Mouse (Mus musculus) kidney, adult 2 months (tissue): ENCODE measurements around the gene Ccdc113. TPM values are rescaled to one million over a fixed set of nuclear protein-coding genes. Genes with fewer than 3 reads are reported as not detected.

Experiments
- DNase-seq: peaks from one replicate; pipeline ENCODE4 v3.0.0; 2021
- H3K27ac ChIP-seq: fragments of 200-500 bp; 2 replicates; pipeline ENCODE4 v1.5.1; 2012; ENCODE audit warnings: low read depth, low read length, control low read depth, inconsistent platforms; ENCODE audit not compliant: insufficient read depth
- H3K27me3 ChIP-seq: fragments of 200-500 bp; replicated peaks from 2 replicates; pipeline ENCODE4 v1.6.1; 2012; ENCODE audit warnings: mild to moderate bottlenecking, moderate library complexity, low read length, inconsistent platforms; ENCODE audit not compliant: control insufficient read depth, insufficient read depth
- H3K36me3 ChIP-seq: fragments of 200-500 bp; 2 replicates; pipeline ENCODE4 v1.6.1; 2012; ENCODE audit warnings: mild to moderate bottlenecking, moderate library complexity, low read length, inconsistent platforms; ENCODE audit not compliant: control insufficient read depth, insufficient read depth
- H3K4me1 ChIP-seq: fragments of 200-500 bp; 2 replicates; pipeline ENCODE4 v1.6.1; 2011; ENCODE audit warnings: low read length; ENCODE audit not compliant: control insufficient read depth, insufficient read depth
- H3K4me3 ChIP-seq: fragments of 200-500 bp; 2 replicates; pipeline ENCODE4 v1.5.1; 2011; ENCODE audit warnings: mild to moderate bottlenecking, low read depth, low read length, control low read depth; ENCODE audit not compliant: insufficient read depth
- CTCF ChIP-seq: fragments of 200-500 bp; conservative IDR thresholded peaks from 2 replicates; pipeline ENCODE4 v1.5.1; 2011; ENCODE audit warnings: low read depth, mild to moderate bottlenecking, control low read depth, low read length, moderate library complexity, mixed read lengths; ENCODE audit not compliant: insufficient read depth, insufficient read length
- POLR2A ChIP-seq: fragments of 200-500 bp; IDR thresholded peaks from one replicate; pipeline ENCODE4 v1.6.1; 2011; ENCODE audit warnings: low read depth, low read length, control low read depth
- WGBS: fragments of 180-500 bp; shearing (Covaris S2); methylation state at CpG from one replicate; pipeline ENCODE4 v1.1.7; 2018; 5-methylcytosine and 5-hydroxymethylcytosine counted together
- polyA plus RNA-seq: library from polyadenylated mRNA; depleted of rRNA; stranded (reverse); fragments of >200 nt; gene quantifications from 2 replicates; pipeline ENCODE4 v1.2.3, GENCODE M21; 2012; rRNA removed

Gene Ccdc113
- polyA plus RNA-seq = 0.13 TPM in 1 of 2 replicates, not detected in the other

DNA sequence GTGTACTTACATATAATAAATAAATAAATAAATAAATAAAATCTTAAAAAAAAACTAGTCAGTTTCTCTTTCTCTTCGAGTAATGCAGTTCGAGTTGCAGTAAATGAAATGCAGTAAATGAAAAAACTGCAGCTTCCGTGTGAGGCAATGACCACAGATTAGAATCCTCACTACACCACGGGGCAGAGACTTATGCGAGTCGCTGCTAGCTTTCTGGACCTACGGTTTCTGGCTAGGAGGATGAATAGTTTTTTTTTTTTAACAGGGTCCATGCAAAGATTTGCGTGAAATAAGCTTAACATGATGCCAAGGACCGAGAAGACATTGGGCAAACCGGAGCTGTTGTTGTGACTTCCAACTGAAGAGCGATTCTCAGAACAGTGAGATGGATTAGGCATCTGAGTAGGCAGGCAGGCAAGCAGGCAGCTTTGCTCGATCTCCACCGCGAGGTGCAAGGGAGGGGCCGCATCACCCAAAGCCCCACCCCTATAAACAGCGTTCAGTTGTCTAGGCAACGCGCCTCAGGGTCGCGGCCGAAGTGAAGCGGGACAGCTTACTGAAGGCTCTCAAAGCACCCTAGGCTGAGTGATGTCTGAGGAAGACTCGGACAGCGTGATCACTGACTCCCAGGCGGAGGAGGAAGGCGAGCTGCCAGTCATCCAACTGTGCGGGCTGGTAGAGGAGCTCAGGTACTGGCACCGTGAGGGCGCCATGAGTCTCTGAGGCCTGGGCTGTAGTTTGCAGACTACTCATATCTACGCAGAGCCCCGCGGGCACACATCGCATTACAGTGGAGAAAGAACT, at the start of gene Ccdc113:
Gene Ccdc113, plus strand, starts transcription at position 502 of the 804 bp plus-strand sequence.
- TF ChIP-seq CTCF (no peak), POLR2A (no peak)
- Histone ChIP-seq H3K27ac (no peak within 1 kb of the TSS), H3K4me1 (no peaks in the 10 kb centered on the region), H3K4me3 (peak within 1 kb of the TSS; percentile 47), H3K36me3 (no peaks in the 10 kb centered on the region), H3K27me3 (no peaks in the 10 kb centered on the region)
- 7% methylated on average over 33 of the region's 33 CpGs for WGBS
- peak; percentile 33 for DNase-seq

DNA sequence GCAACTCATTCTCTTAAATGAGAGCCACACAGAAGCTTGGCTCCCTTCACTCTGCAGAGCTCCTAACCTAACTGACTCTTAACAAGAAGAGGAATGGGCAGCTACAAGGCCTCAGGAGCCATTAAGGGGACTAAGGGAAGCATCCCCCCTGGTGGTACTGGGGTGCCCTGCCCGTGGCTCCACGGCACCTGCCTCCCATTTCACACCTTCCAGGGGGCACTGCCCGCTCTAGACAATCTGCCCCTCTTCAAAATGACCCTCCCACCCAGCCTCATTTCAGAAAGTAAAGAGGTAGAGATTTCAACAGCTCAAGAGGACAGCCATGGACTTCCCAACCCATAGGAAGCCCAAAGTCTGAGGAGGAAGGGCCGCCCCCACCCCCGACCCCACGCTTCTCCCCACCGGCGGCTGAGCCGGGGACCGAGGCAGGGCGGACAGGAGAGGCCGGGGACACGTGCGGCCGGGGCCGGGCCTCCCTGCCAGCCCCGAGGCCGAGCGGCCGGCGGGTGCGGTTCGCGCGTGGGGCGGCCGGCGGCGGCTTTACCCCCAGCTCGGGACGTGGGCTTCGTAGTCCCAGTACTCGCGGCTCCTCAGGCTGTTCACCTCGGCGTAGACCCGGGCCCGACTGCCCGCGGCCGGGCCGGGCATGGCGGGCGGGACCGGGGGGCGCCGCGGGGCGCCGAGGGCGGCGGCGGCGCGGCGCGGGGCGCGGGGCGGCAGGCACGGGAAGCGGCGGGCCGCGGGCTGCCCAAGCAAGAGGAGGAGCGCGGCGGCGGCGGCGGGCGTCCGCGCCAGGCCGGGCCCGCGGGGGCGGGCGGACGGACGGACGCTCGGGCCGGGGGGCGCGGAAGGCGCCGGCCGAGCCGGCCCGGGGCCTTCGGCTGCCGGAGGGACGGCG, 45.8 kb upstream of the Ccdc113 start:
- Histone ChIP-seq H3K4me1 (0 out of 2 replicates have a peak, but pooled peaks cover 4% of the 10 kb centered on the region), H3K36me3 (peaks cover under 1% of the 10 kb centered on the region; the same call in 1 of the 2 replicates), H3K27me3 (no peaks in the 10 kb centered on the region), H3K4me3 (peak overlapping the region; percentile 93), H3K27ac (no peak overlapping the region; the same call in 1 of the 2 replicates)
- no peak for TF ChIP-seq CTCF
- TF ChIP-seq POLR2A = no peak
- 7% methylated on average over 86 of the region's 95 CpGs for WGBS
- DNase-seq = peak; percentile 1

DNA sequence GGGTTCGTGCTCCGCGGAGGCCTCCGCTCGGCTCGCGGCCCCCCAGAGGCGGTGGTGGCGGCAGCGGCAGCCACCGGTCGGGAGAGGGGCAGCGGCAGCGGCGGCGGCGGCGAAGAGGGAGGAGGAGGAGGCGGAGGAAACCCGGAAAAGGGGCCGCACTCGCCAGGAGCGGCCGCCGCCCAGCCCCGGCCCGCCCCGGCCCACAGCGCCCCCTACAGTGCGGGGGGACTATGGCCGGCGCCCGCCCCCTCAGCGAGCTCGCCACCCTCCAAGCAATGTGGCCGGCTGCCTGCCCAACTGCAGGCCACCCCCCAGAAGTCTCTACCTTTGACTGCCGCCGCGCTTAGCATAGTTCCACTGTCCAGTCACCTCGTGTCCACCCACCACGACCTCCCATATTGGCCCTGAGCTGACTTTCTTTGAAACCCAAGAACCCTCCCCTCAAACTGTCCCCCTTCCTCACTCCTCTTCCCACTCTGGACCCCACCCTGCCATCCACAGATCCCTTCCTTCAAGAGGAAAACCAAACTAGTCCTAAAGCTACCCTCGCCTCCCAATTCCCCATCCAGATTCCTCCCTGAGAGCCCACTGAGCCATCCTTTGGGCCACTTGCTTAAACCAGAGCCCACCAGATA, 45.1 kb upstream of the Ccdc113 start:
- 2% methylated on average over 33 of the region's 42 CpGs for WGBS
- Histone ChIP-seq H3K4me3 (peak overlapping the region; percentile 93), H3K4me1 (0 out of 2 replicates have a peak, but pooled peaks cover 4% of the 10 kb centered on the region), H3K27ac (no peak overlapping the region; the same call in 1 of the 2 replicates), H3K27me3 (no peaks in the 10 kb centered on the region), H3K36me3 (no peaks in the 10 kb centered on the region)
- TF ChIP-seq CTCF = peak; percentile 50
- TF ChIP-seq POLR2A = no peak
- DNase-seq = peak; percentile 83

DNA sequence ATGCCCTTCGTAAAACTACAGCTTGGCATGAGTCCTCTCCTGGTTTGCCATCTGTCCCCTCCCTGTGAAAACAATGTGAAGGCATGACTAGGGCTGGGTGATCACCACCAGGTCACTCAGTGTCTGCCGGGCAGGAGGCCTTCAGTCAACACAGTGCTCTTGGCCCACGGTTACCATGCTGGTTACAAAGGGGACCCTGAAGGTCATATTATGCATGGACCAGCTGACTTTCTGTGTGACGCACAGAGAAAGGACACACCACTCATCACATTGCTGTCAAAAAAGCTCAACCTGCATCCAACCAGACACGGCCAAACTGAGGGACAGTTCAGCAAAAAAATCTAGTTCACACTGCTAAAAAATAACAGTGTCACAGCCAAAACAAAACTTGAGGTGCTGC, 43.9 kb upstream of the Ccdc113 start, which contains the start of gene Csnk2a2:
Gene Csnk2a2, minus strand, starts transcription at position 34 of the 400 bp plus-strand sequence.
- H3K36me3 ChIP-seq = no peaks in the 10 kb centered on the region
- H3K4me1 ChIP-seq = 0 out of 2 replicates have a peak, but pooled peaks cover 4% of the 10 kb centered on the region
- H3K27me3 ChIP-seq = no peaks in the 10 kb centered on the region
- peak within 1 kb of the TSS; percentile 93 for H3K4me3 ChIP-seq
- WGBS = 80% methylated on average over 5 of the region's 5 CpGs
- DNase-seq = no peak
- no peak within 1 kb of the TSS for H3K27ac ChIP-seq
- no peak for TF ChIP-seq CTCF
- no peak for TF ChIP-seq POLR2A

DNA sequence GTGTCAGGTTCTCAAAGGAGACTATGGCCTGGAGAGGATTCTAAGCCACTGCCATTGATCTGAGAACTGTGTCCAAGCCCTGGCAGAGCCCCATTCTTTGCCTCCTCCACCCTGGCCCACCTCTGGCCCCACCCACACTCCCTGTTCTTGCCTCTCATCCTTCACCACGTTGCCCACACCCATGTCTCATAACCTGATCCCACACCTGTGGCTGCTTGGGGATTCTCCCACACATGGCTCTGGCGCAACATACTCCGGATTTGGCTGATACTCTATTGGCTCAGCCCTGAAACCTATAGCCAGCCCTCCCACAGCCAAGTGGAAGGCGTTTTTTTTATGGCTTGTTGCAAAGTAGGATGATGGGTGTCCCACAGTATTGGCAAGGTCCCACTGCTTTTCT, 41.8 kb upstream of the Ccdc113 start:
- DNase-seq = no peak
- Histone ChIP-seq H3K36me3 (no peaks in the 10 kb centered on the region), H3K4me3 (no peak overlapping the region), H3K27me3 (no peaks in the 10 kb centered on the region), H3K4me1 (0 out of 2 replicates have a peak, but pooled peaks cover 4% of the 10 kb centered on the region), H3K27ac (no peak overlapping the region)
- TF ChIP-seq CTCF (no peak), POLR2A (no peak)
- WGBS = 45% methylated on average over 4 of the region's 4 CpGs

DNA sequence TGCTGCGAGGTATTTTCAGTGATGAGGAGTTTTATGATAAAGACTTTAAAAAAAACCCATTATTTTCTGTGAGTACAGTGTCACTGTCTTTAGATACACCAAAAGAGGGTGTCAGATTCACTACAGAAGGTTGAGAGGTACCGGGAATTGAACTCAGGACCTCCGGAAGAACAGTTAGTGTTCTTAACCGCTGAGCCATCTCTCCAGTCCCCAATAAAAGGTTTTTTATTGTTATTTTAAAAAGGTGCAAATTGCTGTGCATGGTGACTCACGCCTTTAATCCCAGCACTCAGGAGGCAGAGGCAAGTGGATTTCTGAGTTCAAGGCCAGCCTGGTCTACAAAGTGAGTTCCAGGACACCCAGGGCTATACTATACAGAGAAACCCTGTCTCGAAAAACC, 38.4 kb upstream of the Ccdc113 start:
- TF ChIP-seq CTCF = no peak
- no peak for TF ChIP-seq POLR2A
- no peak for DNase-seq
- no peaks in the 10 kb centered on the region for H3K4me1 ChIP-seq
- no peak overlapping the region for H3K4me3 ChIP-seq
- no peaks in the 10 kb centered on the region for H3K36me3 ChIP-seq
- WGBS = 88% methylated on average over 6 of the region's 6 CpGs
- H3K27me3 ChIP-seq = no peaks in the 10 kb centered on the region
- no peak overlapping the region for H3K27ac ChIP-seq

DNA sequence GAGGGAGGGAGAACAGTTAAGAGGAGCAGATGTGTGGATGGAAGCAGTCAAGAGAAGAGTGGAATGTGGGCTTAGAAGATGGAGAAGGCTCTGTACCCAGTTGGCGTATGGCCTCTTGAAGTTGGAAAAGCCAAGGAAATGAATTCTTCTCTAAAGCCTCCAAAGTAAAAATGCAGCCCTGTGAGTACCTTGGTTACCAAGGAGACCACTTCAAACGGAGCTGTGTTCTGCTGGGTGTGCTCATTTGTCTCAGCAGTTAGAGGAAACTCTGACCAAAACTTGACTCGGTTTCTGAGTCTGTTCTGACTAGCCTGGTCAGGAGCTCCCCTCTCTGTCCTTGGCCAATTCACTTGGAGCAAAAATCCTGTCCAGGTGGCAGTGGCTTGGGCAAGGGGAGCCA, 37.5 kb upstream of the Ccdc113 start:
- WGBS = 54% methylated on average over 3 of the region's 3 CpGs
- TF ChIP-seq POLR2A (no peak), CTCF (no peak)
- no peak for DNase-seq
- Histone ChIP-seq H3K36me3 (no peaks in the 10 kb centered on the region), H3K27me3 (no peaks in the 10 kb centered on the region), H3K4me1 (no peaks in the 10 kb centered on the region), H3K27ac (no peak overlapping the region), H3K4me3 (no peak overlapping the region)
